Mouse (Mus musculus) adrenal gland, adult (tissue): ENCODE measurements around the gene Lacc1.
A peak's percentile ranks its signal among the peaks of the same experiment; 100 is the strongest.
"Not testable (repeated sequence)": the region's sequence is repeated elsewhere in the genome, so short reads cannot be mapped to it uniquely, and the experiment has no call there.

Source experiments
- DNase-seq, 2 experiments: peaks; one replicate each; pipeline ENCODE4 v3.0.0; 2022 to 2023; ENCODE audit warnings: low spot score in 1 of 2; ENCODE audit not compliant: inconsistent age in 2 of 2

The Lacc1 gene

DNA sequence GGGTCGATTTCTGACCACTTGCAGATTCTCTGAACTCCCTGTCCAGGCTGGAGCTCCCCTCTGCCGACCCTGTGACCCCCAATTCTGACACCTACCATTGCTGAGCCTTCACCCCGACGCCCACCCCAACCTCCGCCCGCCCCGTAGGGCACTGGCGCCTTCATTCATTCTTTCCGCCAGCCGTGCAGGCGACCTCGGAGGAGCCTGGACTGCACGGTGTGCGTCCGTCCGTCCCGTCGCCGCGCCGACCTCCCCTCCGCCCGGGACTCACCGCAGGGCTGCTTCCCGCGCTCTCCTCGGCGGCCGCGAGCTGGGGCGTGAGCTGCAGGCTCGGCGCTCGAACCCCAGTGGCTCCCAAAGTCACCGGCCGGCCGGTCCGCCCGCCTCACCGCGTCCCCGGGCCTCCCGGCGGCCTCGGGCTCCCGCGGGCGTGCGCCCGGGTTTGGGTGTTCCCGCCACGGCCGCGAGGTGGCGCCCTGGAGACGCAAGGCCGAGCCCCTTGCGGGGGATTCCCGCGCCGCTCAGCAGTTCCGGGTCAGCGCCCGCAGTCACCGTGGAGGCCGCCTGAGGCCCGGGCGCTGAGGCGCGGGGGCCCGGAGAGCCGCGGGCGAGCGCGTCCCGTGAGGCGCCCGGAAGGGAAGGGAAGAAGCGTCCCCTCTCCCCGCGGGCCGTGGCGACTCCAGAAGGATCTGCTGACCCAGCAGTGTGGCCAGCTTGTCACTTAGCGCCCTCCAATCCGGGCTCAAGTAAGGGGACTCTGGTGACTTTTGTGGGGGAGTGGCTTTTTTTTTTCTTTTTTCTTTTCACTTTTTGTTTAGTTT, at the start of gene Lacc1, which contains the start of gene Ccdc122:
Gene Lacc1, minus strand, starts transcription at position 679 of the 821 bp plus-strand sequence.
Gene Ccdc122, plus strand, starts transcription at position 547 of the 821 bp plus-strand sequence.
- peak; percentile 87 to 97 for DNase-seq

DNA sequence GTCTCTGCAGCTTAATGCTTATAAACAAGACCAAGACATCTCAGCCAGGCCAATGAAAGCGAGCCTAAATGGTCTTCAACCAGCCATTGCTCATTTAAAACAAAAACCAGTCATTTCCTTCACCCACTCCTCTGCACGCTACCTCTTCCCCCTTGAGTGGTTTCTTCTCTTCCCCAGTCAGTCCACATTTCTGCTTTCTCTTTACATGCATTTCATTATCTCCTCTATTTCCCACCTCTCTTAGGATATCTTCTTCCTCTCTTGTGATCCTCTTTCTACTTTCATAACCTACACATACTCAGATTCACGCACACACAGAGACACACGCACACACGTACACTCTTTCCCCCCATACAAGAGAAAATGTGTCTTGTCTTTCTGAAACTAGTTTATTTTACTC, 44.5 kb upstream of the Lacc1 start:
- no peak for DNase-seq

DNA sequence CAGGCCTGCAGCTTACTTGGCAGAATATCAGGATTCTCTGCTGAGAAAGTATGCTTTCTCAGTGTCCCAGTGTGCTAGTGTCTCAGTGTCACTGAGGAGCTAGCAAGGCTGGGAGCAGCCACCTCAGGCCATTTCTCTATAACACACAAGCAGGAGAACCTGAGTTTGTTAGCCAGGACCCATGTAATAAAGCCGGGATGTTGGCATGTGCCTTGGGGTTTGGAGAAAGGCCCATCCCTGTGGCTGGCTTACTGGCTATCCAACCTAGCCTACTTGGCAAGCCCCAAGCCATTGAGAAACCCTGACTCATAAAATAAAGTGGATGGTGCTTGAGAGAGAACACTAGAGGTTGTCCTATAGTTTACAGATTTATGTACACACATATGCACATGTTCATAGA, 32.7 kb upstream of the Lacc1 start:
- DNase-seq: peak in 1 of 2 experiments; percentile 73

DNA sequence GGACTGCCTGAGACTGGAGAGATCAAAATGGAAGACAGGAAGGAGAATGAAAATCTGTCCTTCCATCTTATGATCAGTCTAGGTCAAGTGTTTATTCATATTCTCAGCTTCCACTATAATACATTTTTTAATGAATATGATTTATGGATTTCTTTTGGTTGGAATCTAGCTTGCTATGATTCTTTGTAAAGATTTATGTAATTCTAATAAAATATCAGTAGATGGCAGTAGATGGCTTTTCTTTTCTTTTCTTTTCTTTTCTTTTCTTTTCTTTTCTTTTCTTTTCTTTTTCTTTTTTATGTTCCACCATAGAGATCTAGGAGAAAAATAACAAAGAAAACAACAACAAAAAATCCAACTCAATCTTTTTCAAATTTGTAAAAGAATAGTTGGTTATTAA, 16.6 kb upstream of the Lacc1 start:
- no peak for DNase-seq

DNA sequence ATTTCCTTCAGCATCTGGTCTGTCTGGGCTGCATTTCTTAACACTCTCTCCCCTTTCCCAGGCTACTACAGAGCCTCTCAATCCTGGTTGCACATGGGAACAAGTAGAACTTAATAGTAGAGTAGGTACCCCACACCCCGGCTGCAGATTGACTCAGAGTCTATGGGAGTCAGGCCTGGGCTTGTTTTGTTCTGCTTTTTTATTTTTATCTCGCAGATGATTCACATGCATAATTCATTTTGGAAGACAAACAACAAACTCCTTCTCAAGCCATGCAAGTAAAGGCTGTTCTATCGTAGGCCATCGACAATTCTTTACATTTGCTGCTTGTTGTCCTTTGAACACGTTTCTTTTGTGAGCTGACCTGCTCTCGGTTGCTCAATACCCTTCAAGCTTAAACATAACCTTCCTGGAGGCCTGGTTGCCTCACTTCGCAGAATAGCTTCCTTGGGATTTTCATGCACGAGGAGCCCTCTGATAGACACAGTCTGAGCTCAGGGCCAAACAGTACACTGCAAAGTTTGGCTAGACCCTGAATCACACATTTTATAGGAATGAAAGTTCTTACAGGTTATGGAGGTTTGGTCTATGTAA, 1.2 kb upstream of the Lacc1 start:
- peak; percentile 35 to 78 for DNase-seq

DNA sequence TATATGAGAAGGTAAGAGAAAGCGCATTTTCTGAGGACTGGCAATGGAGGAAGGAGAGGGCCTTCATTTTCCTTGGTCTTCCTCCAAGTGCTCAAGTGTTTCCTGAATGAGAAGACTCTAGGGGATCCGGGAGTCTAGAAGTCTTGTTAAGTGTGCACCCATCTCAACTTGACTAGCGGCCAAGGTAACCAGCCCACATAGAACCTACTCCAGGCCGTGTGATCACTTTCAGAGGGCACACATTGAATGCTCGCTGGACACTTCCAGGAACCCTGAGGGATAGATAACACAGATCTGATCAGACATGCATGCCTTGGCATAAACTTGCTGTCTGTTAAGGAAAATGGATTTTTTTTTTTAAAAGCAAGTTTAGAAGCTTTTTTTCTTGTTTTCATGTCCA, 626 bp upstream of the Lacc1 start:
- DNase-seq: peak; percentile 15 to 61

DNA sequence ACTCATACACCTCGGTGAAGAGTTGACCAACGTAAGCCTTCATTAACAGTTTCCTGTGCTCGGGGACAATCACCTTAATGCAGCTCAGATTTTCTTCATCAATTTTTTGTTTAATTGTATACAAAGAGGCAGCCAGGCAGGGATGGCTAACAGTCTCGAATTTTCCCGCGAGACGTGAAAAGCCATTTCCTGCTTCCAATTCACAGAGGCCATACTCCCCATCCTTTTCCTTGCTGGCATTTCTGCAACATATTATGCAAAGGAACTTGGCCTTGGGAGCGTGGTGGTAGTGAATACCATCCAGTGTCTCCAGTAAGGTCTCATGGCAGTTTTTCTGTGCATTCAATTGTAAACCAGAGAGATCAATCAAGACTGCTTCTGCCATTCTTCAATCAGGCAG, 1.7 kb downstream of the Lacc1 start:
- peak in 1 of 2 experiments; percentile 28 for DNase-seq

DNA sequence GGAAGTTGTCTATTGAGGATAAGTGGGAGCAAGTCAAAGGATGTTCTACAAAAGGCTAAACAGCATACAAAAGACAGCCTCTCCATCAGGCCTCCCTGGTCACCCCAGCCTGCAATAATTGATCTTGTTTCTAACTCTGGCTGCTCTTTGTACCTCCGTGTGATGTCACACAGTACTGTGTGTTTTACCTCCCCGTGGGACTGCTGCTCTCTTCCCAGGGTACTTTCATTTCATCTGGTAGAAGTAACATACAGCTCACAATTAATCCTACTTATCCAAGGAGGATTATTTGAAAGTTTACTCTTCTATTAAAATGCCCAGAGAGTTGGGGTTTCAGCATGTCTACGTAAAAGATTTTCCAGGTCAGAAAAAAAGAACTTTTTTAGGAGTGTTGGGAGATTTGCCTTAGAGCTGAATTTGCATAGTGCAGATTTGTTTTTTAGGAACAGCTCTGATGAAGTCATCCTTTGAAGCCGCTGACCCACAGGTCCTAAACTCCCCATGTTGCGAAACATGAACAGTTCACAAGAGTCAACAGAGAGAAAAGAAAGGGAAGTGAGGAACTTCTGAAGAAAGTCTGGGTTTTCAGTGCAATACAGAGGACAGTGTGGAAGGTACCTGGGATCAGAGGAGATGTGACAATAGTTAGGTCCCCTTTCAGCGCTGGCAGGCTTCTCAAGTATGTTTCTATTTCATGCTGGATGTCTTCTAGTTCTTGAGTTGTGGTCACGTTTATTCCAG, 2.4 kb downstream of the Lacc1 start:
- peak in 1 of 2 experiments; percentile 59 for DNase-seq

DNA sequence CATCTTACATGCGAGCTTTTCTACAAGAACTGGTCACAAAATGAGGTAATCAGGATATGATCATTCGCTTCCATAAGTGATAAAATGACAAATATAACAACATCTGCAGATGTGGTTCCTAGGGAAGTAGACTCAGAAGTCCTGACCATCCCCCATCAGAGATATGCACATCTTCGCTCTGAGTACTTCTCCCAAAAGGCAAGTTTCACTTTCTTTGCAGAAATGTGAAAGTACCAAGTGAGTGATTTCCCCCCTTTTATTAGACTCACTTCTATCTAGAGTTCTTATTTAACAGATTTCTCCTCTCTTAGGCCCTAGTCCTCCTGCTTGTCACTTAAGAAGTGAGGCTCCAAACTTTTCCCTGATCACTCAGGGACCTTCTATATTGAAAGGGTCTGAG, 3.3 kb downstream of the Lacc1 start:
- DNase-seq: peak in 1 of 2 experiments; percentile 22

DNA sequence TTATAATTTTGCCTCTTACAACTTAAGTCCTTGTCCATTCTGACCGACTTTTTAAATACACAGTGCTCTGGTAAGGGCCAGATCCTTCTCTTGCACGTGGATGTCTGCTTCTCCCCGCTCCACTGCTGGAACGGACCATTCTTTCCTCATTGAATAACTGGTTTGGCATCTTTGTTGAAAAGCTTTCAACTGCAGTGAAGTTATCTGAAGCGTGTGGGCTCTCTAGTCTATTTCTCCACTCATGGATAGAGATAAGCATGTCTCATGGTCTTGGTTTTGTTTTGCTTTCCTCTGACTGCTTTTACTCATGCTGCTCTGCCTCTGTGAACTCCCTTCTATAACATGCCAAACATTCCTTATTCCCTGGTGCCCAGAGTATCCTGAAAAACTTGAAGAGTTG, 4.3 kb downstream of the Lacc1 start:
- DNase-seq: peak in 1 of 2 experiments; percentile 15

DNA sequence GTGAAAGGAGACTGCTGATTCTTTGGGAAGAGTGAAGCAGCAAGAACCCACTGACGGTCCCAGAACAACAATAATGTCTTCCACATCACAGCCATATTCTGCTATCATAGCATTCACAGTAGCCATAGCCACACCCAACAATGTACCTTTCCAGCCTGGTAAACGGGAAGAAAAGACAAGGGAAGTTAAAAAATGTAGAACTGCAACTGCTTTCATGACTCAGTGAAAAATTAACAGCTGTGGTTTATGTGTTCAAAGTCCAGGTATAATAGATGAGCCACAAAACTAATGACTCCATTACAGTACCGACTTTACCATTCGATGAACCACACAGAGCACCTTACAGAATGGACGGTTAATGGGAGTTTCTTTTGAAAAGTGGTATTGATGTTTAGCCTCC, 5.9 kb downstream of the Lacc1 start:
- no peak for DNase-seq

DNA sequence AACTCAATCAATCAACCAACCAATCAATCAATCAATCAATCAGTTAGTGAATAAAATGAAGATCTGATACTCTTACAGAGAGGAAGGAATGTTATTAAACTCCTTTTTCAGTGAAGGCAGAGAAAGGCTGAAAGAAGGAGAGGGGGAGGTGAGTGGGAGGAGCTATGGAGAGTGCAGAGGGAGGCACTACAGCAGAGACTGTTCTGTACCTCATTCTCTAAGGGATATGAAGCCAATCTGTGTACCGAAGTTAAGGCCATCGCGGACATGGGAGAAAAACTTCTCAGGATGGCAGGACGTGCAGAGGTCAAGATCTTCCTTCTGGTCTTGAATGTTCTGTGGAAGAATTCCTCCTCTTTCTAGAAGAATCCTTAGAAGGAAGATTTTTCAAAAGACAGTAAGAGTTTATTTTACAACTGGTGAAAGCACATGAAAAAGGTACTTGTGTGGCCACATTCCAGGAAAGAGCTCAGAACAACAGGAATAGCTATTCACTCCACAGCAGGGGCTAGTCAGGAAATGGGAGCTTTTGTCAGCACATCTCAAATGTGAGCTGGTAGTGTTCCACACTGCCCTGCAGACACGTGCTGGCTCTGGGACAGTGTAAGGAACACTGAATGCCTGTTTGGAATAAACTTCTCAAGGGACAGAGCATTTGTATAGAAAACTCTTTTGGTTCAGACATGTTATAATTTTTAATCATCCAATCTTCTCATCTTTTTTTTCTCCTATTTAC, 7.2 kb downstream of the Lacc1 start:
- DNase-seq: peak in 1 of 2 experiments; percentile 17

DNA sequence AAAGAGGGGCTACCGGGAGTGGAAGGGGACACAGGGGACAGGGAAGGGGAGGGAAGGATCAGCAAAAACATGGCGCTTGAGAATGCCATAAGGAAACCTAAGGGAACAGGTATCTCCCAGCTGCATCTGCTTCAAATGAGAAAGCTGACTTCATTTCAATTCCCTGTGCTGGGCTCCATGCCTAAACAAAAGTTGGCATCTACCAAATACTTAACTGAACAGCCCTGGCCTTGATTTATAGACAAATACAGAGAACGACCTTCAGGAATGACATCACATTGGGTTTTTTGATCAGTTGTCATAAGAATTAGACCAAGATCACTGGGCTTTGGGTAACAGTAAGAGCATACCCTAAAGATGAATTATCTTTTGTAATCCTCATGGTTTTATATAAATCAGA, 12.2 kb downstream of the Lacc1 start:
- peak; percentile 52 to 79 for DNase-seq

DNA sequence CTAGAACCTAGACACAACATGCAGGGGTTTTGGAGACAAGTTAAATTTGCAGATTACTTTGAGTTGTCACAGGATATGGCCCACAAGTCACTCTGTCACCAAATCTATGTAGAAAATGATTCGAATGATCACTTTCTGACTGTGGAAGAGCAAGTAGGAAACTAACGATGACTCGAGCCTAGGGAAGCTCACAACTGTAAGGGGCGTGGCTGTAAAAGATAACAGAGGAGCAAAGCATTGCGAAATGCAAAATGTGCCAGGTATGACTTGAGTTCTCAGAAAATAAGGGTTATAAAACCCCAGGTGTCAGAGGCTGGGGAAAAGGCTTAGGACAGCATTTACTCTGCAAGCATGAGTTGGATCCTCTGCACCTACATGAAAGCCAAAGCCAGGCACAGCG, 19.5 kb downstream of the Lacc1 start:
- no peak for DNase-seq

DNA sequence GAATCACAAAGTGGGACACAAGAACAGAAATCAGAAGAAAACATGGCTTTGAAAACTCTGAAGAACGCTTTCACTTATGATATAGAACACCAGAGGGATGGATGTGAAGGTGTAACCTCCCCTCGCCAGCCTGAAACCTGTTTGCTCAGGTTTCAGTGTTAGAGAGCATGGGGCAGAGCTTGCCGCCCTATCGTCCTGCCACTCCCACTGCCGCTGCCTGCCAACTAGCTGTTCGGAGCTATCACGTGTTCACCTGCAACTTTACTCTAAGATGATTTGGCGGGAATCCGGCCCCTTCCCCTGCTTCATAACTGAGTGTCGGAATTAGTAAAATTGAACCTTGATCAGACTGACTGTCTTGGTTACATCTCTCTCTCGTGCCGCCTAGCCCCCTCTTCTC, 19.9 kb downstream of the Lacc1 start:
- DNase-seq: not testable (repeated sequence)

DNA sequence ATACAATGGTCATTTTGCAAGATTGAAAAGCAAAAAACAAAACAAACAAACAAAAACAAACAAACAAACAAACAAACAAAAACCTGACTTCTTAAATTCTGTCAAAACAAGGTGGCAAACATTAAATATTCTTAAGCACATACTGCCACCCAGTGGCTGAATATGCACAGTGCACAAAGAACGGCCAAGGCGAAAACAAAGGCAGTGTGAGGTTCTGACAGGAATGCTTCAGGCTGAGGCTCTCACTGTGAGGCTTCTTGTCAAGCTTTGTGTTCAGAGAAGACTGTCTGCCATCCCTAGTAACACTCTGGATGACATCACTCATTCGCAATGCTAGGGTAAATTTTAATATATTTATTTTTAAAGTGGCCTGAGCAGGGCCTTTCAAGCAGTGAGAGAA, 24.9 kb downstream of the Lacc1 start:
- peak; percentile 60 to 89 for DNase-seq

DNA sequence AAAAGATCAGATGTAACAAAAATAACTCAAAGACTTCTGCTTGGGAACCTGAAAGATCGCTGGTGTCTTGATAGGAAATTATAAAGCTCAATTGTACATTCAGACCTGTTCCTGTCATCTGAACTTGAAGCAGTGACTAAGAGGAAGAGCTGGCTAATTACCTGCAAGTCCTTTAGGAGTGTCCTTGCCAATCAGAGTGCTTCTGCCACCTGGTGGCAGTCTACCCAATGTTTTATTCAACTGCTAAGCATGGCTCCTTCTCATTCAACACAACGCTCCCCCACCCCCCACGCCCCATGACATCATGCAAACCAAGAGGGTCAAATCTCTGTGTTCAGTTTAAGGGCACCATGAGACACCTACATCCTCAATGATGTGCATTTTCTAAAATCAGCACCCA, 28.5 kb downstream of the Lacc1 start:
- peak; percentile 84 to 93 for DNase-seq

DNA sequence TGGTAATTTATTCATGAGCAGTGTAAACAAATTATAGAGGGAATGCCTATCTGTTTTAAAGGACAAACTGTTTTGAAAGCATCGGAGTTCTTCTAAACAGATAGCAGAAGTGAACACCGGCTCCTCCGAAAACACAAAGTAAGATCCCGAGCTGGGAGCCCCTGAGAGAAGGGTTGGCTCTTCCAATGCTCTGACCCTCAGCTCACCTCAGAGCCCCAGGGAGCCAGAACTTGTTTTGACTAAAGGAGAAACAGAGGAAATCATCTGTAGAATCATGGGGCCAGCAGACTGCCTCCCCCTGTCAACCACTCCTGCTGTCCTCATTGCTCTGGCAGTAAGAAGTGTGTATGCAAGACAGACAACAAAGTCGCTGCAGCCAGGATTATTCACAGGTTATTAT, 31.1 kb downstream of the Lacc1 start:
- no peak for DNase-seq

DNA sequence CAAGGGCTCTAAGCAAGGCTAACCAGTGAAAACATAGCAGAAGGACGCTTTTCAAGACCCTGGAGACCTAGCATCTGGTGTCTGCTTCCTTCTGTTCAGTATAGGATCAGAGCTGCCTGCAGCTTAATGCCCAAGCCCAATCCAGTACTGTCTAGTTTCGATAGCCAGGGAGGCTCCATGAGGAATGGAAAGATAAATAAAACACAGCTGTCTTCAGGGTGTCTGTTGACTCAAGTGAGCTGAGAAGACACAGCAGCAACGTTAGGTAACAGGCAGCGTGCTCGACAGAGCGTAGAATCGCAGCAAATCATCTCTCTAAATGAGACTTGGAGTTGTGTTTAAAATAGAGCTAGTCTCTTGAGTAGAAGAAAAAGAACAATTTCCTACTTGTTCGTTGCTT, 32.0 kb downstream of the Lacc1 start:
- peak in 1 of 2 experiments; percentile 25 for DNase-seq

DNA sequence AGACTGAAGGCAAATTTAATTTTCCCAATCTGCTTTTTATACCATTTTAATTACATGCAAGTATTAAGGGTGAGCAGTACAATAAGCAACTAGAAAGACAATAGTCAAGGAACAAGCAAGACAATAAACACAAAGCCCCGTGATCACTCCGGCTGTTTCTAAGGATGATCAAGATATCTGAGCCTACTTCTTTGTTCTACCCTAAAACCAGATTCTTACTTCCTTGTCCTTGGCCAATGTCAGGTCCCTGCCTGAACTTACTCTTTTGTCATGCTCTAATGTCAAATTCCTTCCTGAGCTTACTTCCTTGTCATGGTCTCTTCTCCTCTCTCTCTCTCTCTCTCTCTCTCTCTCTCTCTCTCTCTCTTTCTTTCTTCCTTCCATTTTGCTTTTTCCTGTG, 46.4 kb downstream of the Lacc1 start:
- not testable (repeated sequence) for DNase-seq

DNA sequence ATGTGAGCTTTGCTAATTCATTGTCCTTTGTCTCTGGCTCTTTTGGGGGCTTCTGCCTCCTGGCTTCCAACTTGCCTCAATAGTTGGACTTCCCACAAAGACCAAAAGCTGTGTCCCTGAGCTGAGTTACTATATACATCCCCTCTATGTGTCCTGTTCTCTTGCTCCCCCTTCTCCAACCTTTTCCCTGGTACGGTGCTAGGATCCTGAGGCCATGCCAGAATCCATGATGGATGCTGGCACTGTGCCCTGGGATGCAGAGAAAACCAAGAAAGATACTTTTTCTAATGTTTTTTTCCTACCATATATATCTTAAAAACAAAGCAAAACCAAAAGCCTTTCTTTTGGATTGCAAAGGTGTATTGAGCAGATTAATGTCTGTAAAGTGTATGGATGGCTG, 54.9 kb downstream of the Lacc1 start:
- no peak for DNase-seq
